Mouse (Mus musculus): ENCODE measurements around the gene Dmc1.

DNA sequence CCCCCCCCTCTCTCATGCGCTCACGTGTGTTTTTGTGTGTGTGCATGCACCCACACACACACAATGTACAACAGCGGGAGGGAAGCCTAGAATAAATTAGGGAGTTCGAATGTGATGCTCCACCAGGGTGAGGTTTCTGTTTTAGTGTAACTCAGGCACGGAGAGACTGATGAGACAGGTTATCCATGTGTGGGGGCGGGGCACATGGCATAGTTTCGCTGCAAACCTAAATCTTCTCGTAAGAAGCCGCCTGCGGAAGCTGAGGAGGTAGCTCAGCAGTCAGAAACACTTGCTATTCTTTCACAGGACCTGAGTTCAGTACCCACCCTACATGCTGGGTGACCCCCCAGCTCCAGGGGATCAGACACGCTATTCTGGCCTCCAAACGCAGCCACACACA, 43.2 kb upstream of the Dmc1 start:
- no peak for TF ChIP-seq CTCF (IDR thresholded peaks at IDR 0.05; ENCODE audit: low read depth)
- no peak for TF ChIP-seq EP300 (IDR thresholded peaks at IDR 0.05; ENCODE audit: low read depth)
